Mouse (Mus musculus) left cerebral cortex, postnatal 36 days (tissue): ENCODE data around the gene Agtpbp1. TPM values are rescaled to one million over a fixed set of nuclear protein-coding genes. Genes with fewer than 3 reads are reported as not detected.
A peak's percentile ranks its signal among the peaks of the same experiment; 100 is the strongest.

Source experiments
- DNase-seq, 2 experiments: peaks; one replicate each; pipeline ENCODE4 v3.0.0; 2021 to 2022; ENCODE audit warnings: low spot score in 2 of 2, mixed read lengths in 1 of 2
- intact Hi-C: fragments of 180-260 bp; cut with DNase I; formaldehyde crosslinking; loops from one replicate; pipeline ENCODE4 v1.15.1; 2025
- total RNA-seq, 2 experiments: library from RNA; stranded (reverse); gene quantifications; 2 replicates each; pipeline ENCODE4 v1.2.3; 2021

The Agtpbp1 gene
- total RNA-seq, 2 experiments from 2014 or later, result 340 to 342 TPM

- no peak for DNase-seq
- intact Hi-C loops, result loop anchor here (2.0 kb wide), 1 partner anchor 29 kb away; no protein-coding TSS in a partner anchor
Measured at GRCm38 (mm10) chr13:59585648-59586005, 600 bp upstream of the Agtpbp1 start.

- DNase-seq, result peak; percentile 29
- intact Hi-C loops, result loop anchor here (2.0 kb wide), 1 partner anchor 28 kb away; no protein-coding TSS in a partner anchor
Measured at GRCm38 (mm10) chr13:59584481-59584880, 546 bp downstream of the Agtpbp1 start.

GRCm38 (mm10) chr13:59580954-59581353, 4.1 kb downstream of the Agtpbp1 start:
- intact Hi-C loops, result no loop called here
- no peak for DNase-seq

GRCm38 (mm10) chr13:59572549-59572948, 12.5 kb downstream of the Agtpbp1 start:
- intact Hi-C loops, result no loop called here

GRCm38 (mm10) chr13:59571107-59571506, 13.9 kb downstream of the Agtpbp1 start:
- DNase-seq, result no peak
- intact Hi-C loops, result no loop called here

More at GRCm38 (mm10) chr13:59572549-59572948, 12.5 kb downstream of the Agtpbp1 start:
- DNase-seq, result peak; percentile 44 to 53

- intact Hi-C loops, result no loop called here
- no peak for DNase-seq
Measured at GRCm38 (mm10) chr13:59565945-59566520, 19.0 kb downstream of the Agtpbp1 start.

- intact Hi-C loops, result no loop called here
- no peak for DNase-seq
Measured at GRCm38 (mm10) chr13:59564923-59565322, 20.1 kb downstream of the Agtpbp1 start.

GRCm38 (mm10) chr13:59564505-59564904, 20.5 kb downstream of the Agtpbp1 start:
- no peak for DNase-seq
- intact Hi-C loops, result no loop called here

- intact Hi-C loops, result no loop called here
- DNase-seq, result no peak
Measured at GRCm38 (mm10) chr13:59562471-59562870, 22.6 kb downstream of the Agtpbp1 start.

GRCm38 (mm10) chr13:59558776-59559175, 26.3 kb downstream of the Agtpbp1 start:
- intact Hi-C loops, result no loop called here
- no peak for DNase-seq

- intact Hi-C loops, result loop anchor here (2.0 kb wide), 1 partner anchor 27 kb away; the partner anchor contains the start of genes Agtpbp1 and Naa35
- DNase-seq, result peak; percentile 86 to 92
Measured at GRCm38 (mm10) chr13:59557185-59557985, 27.6 kb downstream of the Agtpbp1 start.

GRCm38 (mm10) chr13:59556670-59557069, 28.4 kb downstream of the Agtpbp1 start:
- intact Hi-C loops, result loop anchor here (2.0 kb wide), 1 partner anchor 28 kb away; the partner anchor contains the start of genes Agtpbp1 and Naa35
- peak; percentile 50 to 51 for DNase-seq

GRCm38 (mm10) chr13:59555613-59556192, 29.3 kb downstream of the Agtpbp1 start:
- DNase-seq, result no peak
- intact Hi-C loops, result loop anchor here (2.0 kb wide), 1 partner anchor 29 kb away; the partner anchor contains the start of genes Agtpbp1 and Naa35

- intact Hi-C loops, result no loop called here
- no peak for DNase-seq
Measured at GRCm38 (mm10) chr13:59554772-59555505, 30.1 kb downstream of the Agtpbp1 start.

- intact Hi-C loops, result no loop called here
- DNase-seq, result no peak
Measured at GRCm38 (mm10) chr13:59552751-59553150, 32.3 kb downstream of the Agtpbp1 start.

GRCm38 (mm10) chr13:59552286-59552685, 32.7 kb downstream of the Agtpbp1 start:
- no peak for DNase-seq
- intact Hi-C loops, result no loop called here

- intact Hi-C loops, result no loop called here
- DNase-seq, result no peak
Measured at GRCm38 (mm10) chr13:59549318-59549798, 35.7 kb downstream of the Agtpbp1 start.

GRCm38 (mm10) chr13:59547716-59548115, 37.3 kb downstream of the Agtpbp1 start:
- no peak for DNase-seq
- intact Hi-C loops, result no loop called here

GRCm38 (mm10) chr13:59547091-59547490, 37.9 kb downstream of the Agtpbp1 start:
- no peak for DNase-seq
- intact Hi-C loops, result no loop called here

- intact Hi-C loops, result no loop called here
- no peak for DNase-seq
Measured at GRCm38 (mm10) chr13:59542411-59542810, 42.6 kb downstream of the Agtpbp1 start.
